Mouse (Mus musculus): Measurements from ENCODE around the gene Cpox.

GRCm38 (mm10) chr16:58684537-58684936 is 14.4 kb downstream of the Cpox start:
- TF ChIP-seq MAFK (IDR thresholded peaks at IDR 0.05; ENCODE audit: insufficient read depth, low read depth, low read length): no peak
- no peak for TF ChIP-seq ZNF384 (IDR thresholded peaks at IDR 0.05; ENCODE audit: low read depth, low read length)
- no peak for TF ChIP-seq ZC3H11A (IDR thresholded peaks at IDR 0.05; ENCODE audit: borderline replicate concordance, low read depth, low read length)
